8 mouse cellular contexts compared by ENCODE assay signal in the genomic region with DNA sequence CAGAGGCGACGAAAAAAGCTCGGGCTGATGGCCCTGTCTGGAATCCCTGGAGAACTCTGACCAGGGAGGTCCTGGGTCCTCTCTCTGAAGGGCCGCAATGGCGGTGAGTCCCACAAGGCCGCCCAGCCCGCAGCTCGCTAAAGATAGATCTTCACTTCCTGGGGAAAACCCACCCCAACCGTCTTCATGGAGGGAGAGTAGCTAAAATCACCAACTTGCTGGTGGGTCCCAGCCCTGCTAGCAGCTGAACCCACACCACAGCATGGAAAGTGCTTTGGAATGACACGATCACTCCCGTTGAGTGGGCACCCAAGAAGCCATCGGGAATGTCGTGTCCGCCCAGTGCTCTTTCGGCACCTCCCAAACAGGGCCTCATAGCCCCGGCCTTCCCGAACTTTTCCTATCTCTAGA. TPM values are rescaled to one million over a fixed set of nuclear protein-coding genes. Genes with fewer than 3 reads are reported as not detected.
DNase-seq lines count a peak whose midpoint lies in the region; ATAC-seq lines count a peak whose summit lies in the region.

No protein-coding gene starts in this region.

- H3K4me3 ChIP-seq in forebrain, embryonic 15.5 days = peak overlapping the region; percentile 80
- peak overlapping the region; percentile 87 for H3K4me3 ChIP-seq in liver, embryonic 16.5 days (ENCODE audit: low read depth, low read length)

- H3K4me2 ChIP-seq in forebrain, embryonic 15.5 days (replicated peaks) = 0 out of 2 replicates have a peak overlapping the region, but pooled peaks have one; percentile 98
- H3K4me2 ChIP-seq in liver, embryonic 16.5 days (ENCODE audit: low read depth, low read length) = peak overlapping the region; percentile 96

- H3K36me3 ChIP-seq in forebrain, embryonic 15.5 days = peaks cover 48% of the 10 kb centered on the region
- H3K36me3 ChIP-seq in liver, embryonic 16.5 days (ENCODE audit: control insufficient read depth, insufficient read depth) = peaks cover 14% of the 10 kb centered on the region

- no peak for ATAC-seq in forebrain, embryonic 15.5 days (replicated peaks)
- no peak for ATAC-seq in liver, embryonic 16.5 days (ENCODE audit: low read depth)

- H3K9me3 ChIP-seq in forebrain, embryonic 15.5 days = no peaks in the 10 kb centered on the region
- H3K9me3 ChIP-seq in liver, embryonic 16.5 days (replicated peaks; ENCODE audit: control insufficient read depth, low read length) = no peaks in the 10 kb centered on the region

- H3K4me1 ChIP-seq in forebrain, embryonic 15.5 days = peaks cover 45% of the 10 kb centered on the region
- H3K4me1 ChIP-seq in liver, embryonic 16.5 days (ENCODE audit: control insufficient read depth, low read depth, low read length) = peaks cover 46% of the 10 kb centered on the region

- no peak overlapping the region for H3K27ac ChIP-seq in forebrain, embryonic 15.5 days (replicated peaks)
- H3K27ac ChIP-seq in liver, embryonic 16.5 days (ENCODE audit: low read length) = peak overlapping the region; percentile 90

- H3K27me3 ChIP-seq in forebrain, embryonic 15.5 days = no peaks in the 10 kb centered on the region
- H3K27me3 ChIP-seq in liver, embryonic 16.5 days (ENCODE audit: control insufficient read depth, insufficient read depth, low read depth, low read length) = no peaks in the 10 kb centered on the region

- WGBS in forebrain, embryonic 15.5 days = 80% methylated on average over 17 of the region's 17 CpGs
- 36% methylated on average over 17 of the region's 17 CpGs for WGBS in liver, embryonic 16.5 days (ENCODE audit: insufficient replicate concordance)

- peak; percentile 94 for DNase-seq in heart, adult 11 months
- no peak for DNase-seq in heart, postnatal 25 days (ENCODE audit: low spot score)
- DNase-seq in CD4-positive helper T cell, adult 2 months (ENCODE audit: low read depth, low spot score) = peak; percentile 39
- DNase-seq in ovary, adult 18-20 months (ENCODE audit: low spot score) = no peak
- DNase-seq in retina, embryonic 14.5 days (ENCODE audit: low spot score) = no peak
- no peak for DNase-seq in layer of hippocampus, postnatal 25 days (ENCODE audit: extremely low spot score in 1 of 2, low spot score in 1 of 2)

- intact Hi-C loops in heart, postnatal 25 days (cut with DNase I) = no loop called here

- H3K9ac ChIP-seq in forebrain, embryonic 15.5 days (replicated peaks) = no peak overlapping the region
- peak overlapping the region; percentile 84 for H3K9ac ChIP-seq in liver, embryonic 16.5 days (ENCODE audit: low read depth, low read length)

RNA-seq across cellular contexts. Expression of a gene that starts 1.2 kb away (rescaled TPM):
- 10 to 100 TPM; 21.0 to 21.3 TPM for total RNA-seq in heart, postnatal 25 days (2021)
- polyA plus RNA-seq in forebrain, embryonic 15.5 days (2015; fragmentation: Nextera tagmentation; extraction: Ambion mirVana) = 253 and 263 TPM in 2 replicates
- polyA plus RNA-seq in liver, embryonic 16.5 days (2015; fragmentation: Nextera tagmentation; extraction: Ambion mirVana) = 27.3 and 30.0 TPM in 2 replicates
- 100 to 1,000 TPM in 1 of 2 experiments, 10 to 100 TPM in 1; 95.4 to 107 TPM for total RNA-seq in layer of hippocampus, postnatal 25 days (2021)

RNA-seq across cellular contexts. Expression of a gene that starts 1.3 kb away (rescaled TPM):
- total RNA-seq in heart, postnatal 25 days (2021) = 10 to 100 TPM; 70.6 to 77.9 TPM
- 68.7 and 81.0 TPM in 2 replicates for polyA plus RNA-seq in forebrain, embryonic 15.5 days (2015; fragmentation: Nextera tagmentation; extraction: Ambion mirVana)
- 21.6 and 21.9 TPM in 2 replicates for polyA plus RNA-seq in liver, embryonic 16.5 days (2015; fragmentation: Nextera tagmentation; extraction: Ambion mirVana)
- 10 to 100 TPM; 54.3 to 70.4 TPM for total RNA-seq in layer of hippocampus, postnatal 25 days (2021)

RNA-seq across cellular contexts. Expression of a gene that starts 8.4 kb away (rescaled TPM):
- total RNA-seq in heart, postnatal 25 days (2021) = 10 to 100 TPM; 47.5 to 47.6 TPM
- 117 and 125 TPM in 2 replicates for polyA plus RNA-seq in forebrain, embryonic 15.5 days (2015; fragmentation: Nextera tagmentation; extraction: Ambion mirVana)
- polyA plus RNA-seq in liver, embryonic 16.5 days (2015; fragmentation: Nextera tagmentation; extraction: Ambion mirVana) = 80.0 and 86.8 TPM in 2 replicates
- total RNA-seq in layer of hippocampus, postnatal 25 days (2021) = 10 to 100 TPM; 60.1 to 62.8 TPM

RNA-seq across cellular contexts. Expression of a gene that starts 10.0 kb away (rescaled TPM):
- 10 to 100 TPM; 14.3 to 16.1 TPM for total RNA-seq in heart, postnatal 25 days (2021)
- 219 and 235 TPM in 2 replicates for polyA plus RNA-seq in forebrain, embryonic 15.5 days (2015; fragmentation: Nextera tagmentation; extraction: Ambion mirVana)
- polyA plus RNA-seq in liver, embryonic 16.5 days (2015; fragmentation: Nextera tagmentation; extraction: Ambion mirVana) = 10.0 and 12.2 TPM in 2 replicates
- 100 to 1,000 TPM; 116 to 134 TPM for total RNA-seq in layer of hippocampus, postnatal 25 days (2021)

RNA-seq across cellular contexts. Expression of a gene that starts 29.0 kb away (rescaled TPM):
- total RNA-seq in heart, postnatal 25 days (2021) = 10 to 100 TPM; 14.5 to 18.5 TPM
- 19.2 and 23.1 TPM in 2 replicates for polyA plus RNA-seq in forebrain, embryonic 15.5 days (2015; fragmentation: Nextera tagmentation; extraction: Ambion mirVana)
- 0.48 and 0.70 TPM in 2 replicates for polyA plus RNA-seq in liver, embryonic 16.5 days (2015; fragmentation: Nextera tagmentation; extraction: Ambion mirVana)
- 10 to 100 TPM; 92.0 to 97.8 TPM for total RNA-seq in layer of hippocampus, postnatal 25 days (2021)

Comparison
In these comparisons a context has a peak if more than half of its experiments do, and no peak if none do; other contexts are left out.
1. DNase-seq: peak in heart, adult 11 months (single experiment) and CD4-positive helper T cell, adult 2 months (single experiment); none in heart, postnatal 25 days (single experiment), ovary, adult 18-20 months (single experiment), retina, embryonic 14.5 days (single experiment) and layer of hippocampus, postnatal 25 days (0 of 2).
2. RNA of a gene that starts 1.2 kb away (total RNA-seq): 95.4 to 107 TPM in layer of hippocampus, postnatal 25 days; 21.0 to 21.3 TPM in heart, postnatal 25 days; every median in the first group is over 4 times any median in the second.